Mouse (Mus musculus): ENCODE data around the gene Ostc.
A peak's percentile ranks its signal among the peaks of the same experiment; 100 is the strongest.

The Ostc gene

GRCm38 (mm10) chr3:130708967-130709924 lies at the start of gene Ostc:
Gene Ostc (minus strand): TSS chr3:130709444.
- DNase-seq (ENCODE audit: low read depth, low spot score) = peak; percentile 99

- DNase-seq (ENCODE audit: low read depth, low spot score) = no peak
These were observed 49.1 kb upstream of the Ostc start for GRCm38 (mm10) chr3:130758157-130758841.

GRCm38 (mm10) chr3:130757117-130757852 lies 48.0 kb upstream of the Ostc start:
- DNase-seq (ENCODE audit: low read depth, low spot score) = no peak

- DNase-seq (ENCODE audit: low read depth, low spot score) = no peak
These were observed 40.0 kb upstream of the Ostc start for GRCm38 (mm10) chr3:130749206-130749605.

- no peak for DNase-seq (ENCODE audit: low read depth, low spot score)
These were observed 37.7 kb upstream of the Ostc start for GRCm38 (mm10) chr3:130746673-130747619.

GRCm38 (mm10) chr3:130737652-130738361 lies 28.6 kb upstream of the Ostc start:
- DNase-seq (ENCODE audit: low read depth, low spot score) = no peak

GRCm38 (mm10) chr3:130736758-130737157 lies 27.5 kb upstream of the Ostc start:
- no peak for DNase-seq (ENCODE audit: low read depth, low spot score)

- peak; percentile 96 for DNase-seq (ENCODE audit: low read depth, low spot score)
These were observed 21.0 kb upstream of the Ostc start, which contains the start of gene Rpl34 for GRCm38 (mm10) chr3:130730189-130730653. Gene Rpl34 (minus strand): TSS chr3:130730398.

- peak; percentile 80 for DNase-seq (ENCODE audit: low read depth, low spot score)
These were observed 20.4 kb upstream of the Ostc start for GRCm38 (mm10) chr3:130729472-130730188.

GRCm38 (mm10) chr3:130727676-130728075 lies 18.4 kb upstream of the Ostc start:
- DNase-seq (ENCODE audit: low read depth, low spot score) = no peak

- DNase-seq (ENCODE audit: low read depth, low spot score) = no peak
These were observed 17.8 kb upstream of the Ostc start for GRCm38 (mm10) chr3:130727036-130727435.

GRCm38 (mm10) chr3:130725718-130726117 lies 16.5 kb upstream of the Ostc start:
- no peak for DNase-seq (ENCODE audit: low read depth, low spot score)

GRCm38 (mm10) chr3:130722733-130723478 lies 13.7 kb upstream of the Ostc start:
- DNase-seq (ENCODE audit: low read depth, low spot score) = no peak

GRCm38 (mm10) chr3:130720225-130720624 lies 11.0 kb upstream of the Ostc start:
- DNase-seq (ENCODE audit: low read depth, low spot score) = no peak

- no peak for DNase-seq (ENCODE audit: low read depth, low spot score)
These were observed 9.6 kb upstream of the Ostc start for GRCm38 (mm10) chr3:130718871-130719270.

- DNase-seq (ENCODE audit: low read depth, low spot score) = no peak
These were observed 7.3 kb upstream of the Ostc start for GRCm38 (mm10) chr3:130716555-130716954.

- DNase-seq (ENCODE audit: low read depth, low spot score) = peak; percentile 75
These were observed 5.7 kb upstream of the Ostc start for GRCm38 (mm10) chr3:130714775-130715568.

- DNase-seq (ENCODE audit: low read depth, low spot score) = no peak
These were observed 3.6 kb upstream of the Ostc start for GRCm38 (mm10) chr3:130712891-130713290.
